Mouse (Mus musculus): Measurements from ENCODE around the gene Uxt.

Uxt gene

DNA sequence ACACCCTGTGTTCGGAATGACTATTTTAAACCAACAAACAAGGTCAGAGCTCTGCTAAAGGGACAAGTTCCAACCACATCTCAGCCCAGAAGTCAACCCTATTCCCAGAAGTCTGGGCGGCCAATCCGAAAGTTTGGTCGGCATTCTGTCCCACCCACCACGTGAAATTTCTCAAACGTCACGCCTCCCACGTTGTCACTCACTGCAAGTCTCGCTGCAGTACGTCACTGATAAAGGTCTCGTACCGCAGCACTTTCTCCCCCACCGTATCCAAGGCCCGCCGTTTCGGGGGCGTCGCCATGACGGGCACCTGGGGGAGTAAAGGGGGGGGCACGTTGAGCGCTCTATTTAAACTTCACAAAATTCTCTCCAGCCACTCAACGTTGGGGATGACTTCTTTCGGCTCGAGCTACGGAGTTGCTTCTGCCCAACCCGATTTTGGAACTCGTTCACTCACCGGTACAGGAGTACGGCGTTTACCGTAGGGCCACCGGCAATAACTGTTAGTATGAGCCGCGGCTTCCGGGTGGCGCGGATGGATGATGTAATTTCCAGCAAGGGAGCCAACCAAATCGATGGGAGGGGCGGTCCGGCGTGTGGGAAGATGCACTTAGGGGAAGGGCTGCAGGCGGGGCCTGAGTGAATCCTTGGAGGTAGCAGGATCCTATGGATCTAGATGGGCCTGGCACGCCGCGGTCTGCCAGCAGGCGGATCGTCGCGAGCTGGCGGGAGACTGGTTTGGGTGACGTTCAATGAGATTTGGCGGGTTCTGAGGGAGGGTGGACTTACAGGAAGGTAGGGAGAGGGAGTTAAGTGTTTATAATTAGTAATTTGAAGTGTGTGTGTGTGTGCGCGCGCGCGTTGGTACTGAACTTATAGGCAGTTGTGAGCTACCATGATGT, at the start of gene Uxt:
TSS of gene Uxt (minus strand) at position 541 of the 902 bp plus-strand sequence.
- peak; percentile 91 for DNase-seq (ENCODE audit: low spot score)

DNA sequence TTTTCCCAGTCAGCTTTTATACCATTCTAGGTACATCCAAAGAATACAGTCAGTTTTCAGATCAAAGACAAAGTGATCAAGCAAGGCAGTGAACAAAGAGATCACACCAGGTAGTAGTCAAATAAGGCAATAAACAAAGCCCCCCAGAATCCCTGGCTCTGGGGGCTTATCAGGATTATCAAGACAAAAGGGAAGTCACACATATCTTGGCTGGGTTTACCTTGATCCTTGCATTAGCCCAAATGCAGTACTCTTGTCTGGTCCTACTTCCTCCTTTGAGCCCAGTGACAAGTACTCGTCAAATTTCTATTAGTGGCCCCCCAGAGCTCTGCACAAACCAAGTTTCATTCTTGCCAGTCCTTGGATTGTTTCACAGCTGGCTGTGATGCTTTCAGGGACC, 19.1 kb upstream of the Uxt start:
- DNase-seq (ENCODE audit: low spot score), result no peak

DNA sequence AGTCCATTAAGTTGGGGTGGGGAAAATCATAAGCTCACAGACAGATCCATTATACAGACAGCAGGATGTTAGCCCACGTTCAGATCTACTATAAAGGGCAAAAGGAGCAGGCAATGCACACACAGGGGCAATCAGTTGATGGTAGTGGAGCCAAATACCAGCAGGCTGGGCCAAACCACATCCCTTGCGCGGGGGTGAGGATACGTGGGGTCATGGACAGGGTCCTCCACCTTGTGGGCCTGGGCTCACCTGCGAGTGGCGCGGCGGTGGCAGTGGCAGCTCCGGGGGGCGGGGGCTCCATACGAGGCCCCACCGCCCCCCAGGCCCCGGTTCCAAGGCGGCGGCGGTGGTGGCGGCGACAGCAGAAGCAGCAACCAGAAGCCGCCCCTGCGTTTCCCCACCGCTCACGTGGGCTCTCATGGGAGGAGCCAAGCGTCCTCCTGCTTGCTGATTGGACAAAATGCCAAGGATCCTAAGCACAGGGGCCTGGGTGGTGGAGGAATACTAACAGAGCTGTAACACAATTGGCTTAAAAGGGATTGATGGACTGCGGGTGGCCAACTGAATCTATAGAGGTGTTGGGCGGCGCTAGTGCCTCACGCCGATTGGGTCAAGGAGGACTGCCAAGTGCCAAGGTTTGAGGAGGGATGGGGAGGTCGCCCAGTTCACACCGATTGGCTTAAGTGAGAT, 11.5 kb downstream of the Uxt start, which contains the start of gene Elk1:
TSS of gene Elk1 (minus strand) at position 418 of the 690 bp plus-strand sequence.
- peak; percentile 91 for DNase-seq (ENCODE audit: low spot score)

DNA sequence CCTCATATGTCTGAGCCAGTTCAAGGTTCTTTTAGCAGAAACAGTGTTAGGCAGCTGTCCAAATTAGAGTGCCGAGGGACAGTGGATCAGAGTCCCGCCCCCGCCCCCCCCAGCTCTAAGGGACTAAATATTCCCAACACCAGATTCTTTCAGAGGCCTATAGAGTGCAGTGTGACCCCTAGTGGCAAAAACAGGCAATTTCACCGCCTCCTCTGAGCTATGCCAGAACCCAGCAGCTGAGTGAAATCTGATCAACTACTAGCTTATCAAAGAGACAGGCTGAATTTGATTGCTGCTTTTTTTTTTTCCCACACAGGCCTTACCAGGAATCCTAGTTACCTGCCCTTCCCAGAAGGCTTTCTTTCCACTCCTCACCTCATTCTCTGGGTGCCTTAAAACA, 15.8 kb downstream of the Uxt start:
- peak; percentile 55 for DNase-seq (ENCODE audit: low spot score)

DNA sequence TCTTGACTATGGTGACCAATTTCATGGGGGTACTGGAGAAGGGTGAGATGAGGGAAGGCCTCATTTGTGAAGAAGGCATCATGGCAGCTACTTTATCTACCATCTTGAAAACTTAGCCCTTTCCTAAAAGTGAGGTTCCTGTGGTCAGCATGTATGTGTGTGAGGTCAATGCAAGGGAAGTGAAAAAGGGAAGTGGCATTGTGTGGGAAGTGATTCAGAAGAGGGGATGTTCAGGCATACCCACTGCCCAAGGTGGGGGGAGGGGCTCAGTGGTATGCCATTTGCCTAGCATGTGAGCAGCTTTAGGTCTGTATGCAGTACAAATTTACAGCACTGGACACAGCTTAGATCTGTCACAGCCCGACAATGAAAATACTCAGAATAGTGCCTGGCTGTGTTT, 29.9 kb downstream of the Uxt start:
- DNase-seq (ENCODE audit: low spot score), result no peak

DNA sequence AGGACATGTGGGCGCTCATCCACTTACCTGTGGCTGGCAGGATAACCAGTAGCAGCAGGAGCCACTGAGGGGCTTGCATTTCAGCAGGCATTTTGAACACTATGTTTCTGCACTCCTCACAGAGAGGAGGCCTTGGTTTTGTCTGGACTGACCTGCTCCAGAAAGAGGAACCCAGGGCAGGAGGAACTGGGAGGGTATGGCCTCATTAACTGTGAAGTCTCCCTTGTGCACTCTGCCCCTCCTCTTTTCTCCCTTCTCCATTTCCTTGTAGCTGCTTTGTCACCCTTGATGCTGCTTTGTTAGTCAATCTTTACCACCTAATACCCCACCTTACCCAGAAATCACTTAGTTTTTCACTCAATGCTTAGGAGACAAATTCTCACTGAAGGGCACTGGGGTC, 30.5 kb downstream of the Uxt start, which contains the start of gene Cfp:
TSS of gene Cfp (minus strand) at position 192 of the 400 bp plus-strand sequence.
- DNase-seq (ENCODE audit: low spot score), result no peak

DNA sequence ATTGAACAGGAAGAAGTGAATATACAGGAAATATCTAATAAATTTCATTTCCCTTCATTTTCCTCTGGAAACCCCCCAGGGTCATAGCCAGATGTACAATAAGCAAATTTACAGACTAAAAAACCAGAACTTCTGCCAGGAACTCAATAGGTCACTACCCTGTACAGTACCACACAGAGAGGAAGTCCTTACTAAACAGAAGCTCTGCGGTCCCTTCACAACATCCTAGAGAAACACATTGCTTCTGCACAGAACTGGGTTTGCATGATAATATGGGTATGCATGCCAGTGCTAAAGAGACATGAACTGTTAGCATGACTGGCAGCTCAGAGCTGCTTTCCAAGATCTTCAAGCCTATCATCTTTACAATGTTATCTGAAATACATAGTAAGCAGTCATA, 32.0 kb downstream of the Uxt start:
- no peak for DNase-seq (ENCODE audit: low spot score)

DNA sequence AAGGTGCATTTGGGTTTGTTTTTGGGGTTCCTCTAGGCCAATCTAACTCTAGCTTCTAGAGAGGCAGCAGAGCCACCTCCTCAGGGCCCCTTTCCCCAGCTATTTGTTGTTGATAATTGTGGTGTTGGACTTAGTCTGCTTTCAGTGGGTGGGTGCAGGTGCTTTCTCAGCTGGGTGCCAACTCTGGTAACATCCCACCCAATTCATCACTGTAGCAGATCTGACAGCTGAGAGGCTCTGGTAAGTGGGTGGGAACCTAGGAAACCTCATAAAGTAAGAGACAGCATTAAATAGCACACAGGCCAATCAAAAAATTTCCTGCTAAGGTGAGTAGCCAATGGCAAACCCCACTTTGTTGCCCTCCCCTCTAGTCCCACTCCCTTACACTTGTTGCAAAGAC, 36.8 kb downstream of the Uxt start:
- no peak for DNase-seq (ENCODE audit: low spot score)

DNA sequence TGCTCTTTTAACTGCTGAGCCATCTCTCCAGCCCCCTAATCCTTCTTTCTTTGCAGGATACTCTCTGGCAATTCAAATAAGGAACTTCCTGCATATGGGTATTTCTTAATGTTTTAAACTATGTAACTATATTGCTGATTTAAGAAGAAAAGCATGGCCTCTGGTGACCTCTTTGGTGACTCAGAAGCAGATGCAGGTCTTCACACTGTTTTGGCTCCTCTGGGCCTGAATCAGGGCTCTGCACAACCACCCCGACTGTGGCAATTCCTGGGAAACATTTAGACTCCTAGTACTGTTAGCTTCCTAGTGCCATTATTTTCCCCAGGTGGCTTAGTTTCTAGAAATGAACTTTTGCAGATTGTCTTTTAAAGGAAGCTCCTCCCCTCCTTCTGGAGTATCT, 38.3 kb downstream of the Uxt start:
- no peak for DNase-seq (ENCODE audit: low spot score)

DNA sequence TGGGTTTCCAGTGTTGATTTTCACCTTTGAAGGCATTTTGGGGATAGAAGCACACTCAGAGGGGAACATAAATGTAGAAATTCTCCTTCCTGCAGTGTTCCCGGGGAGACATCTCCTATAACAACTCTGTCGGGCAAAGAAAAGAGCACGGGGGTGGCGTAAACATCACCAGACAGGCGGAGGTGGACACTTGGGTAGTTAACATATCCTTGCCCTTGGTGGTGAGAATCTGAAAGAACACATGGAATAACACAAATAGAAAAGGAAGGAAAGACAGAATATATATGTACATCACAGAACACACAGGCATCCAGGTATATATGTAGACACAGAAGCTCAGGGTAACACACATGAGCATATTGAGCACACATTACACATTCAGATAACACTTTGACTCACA, 40.5 kb downstream of the Uxt start:
- DNase-seq (ENCODE audit: low spot score), result no peak

DNA sequence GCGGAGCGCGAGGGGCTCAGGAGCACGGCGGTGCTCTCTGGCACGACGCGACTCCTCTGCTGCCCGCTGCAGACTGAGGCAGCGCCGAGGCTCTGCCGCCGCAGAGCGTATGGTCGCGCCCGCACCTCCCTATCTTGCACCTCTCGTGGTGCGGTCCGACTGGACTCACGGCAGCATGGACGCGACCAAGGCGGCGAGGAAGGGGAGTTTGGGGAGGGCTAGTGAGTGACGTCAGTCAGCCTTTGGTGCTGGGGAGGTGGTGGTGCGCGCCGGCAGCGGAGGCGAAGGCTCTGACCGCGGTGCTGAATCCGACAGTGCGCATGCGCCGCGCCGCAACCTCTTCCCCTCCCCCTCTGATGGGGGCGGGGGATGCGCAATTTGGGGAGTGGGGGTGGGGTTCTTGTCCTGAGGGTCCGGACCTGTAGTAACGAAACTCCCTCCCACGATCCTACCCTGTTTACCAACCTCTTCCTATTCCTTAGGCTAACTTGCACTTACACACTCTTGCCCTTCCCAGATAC, 40.9 kb downstream of the Uxt start, which contains the start of gene Syn1:
TSS of gene Syn1 (minus strand) at position 161 of the 521 bp plus-strand sequence.
- DNase-seq (ENCODE audit: low spot score), result peak; percentile 92

DNA sequence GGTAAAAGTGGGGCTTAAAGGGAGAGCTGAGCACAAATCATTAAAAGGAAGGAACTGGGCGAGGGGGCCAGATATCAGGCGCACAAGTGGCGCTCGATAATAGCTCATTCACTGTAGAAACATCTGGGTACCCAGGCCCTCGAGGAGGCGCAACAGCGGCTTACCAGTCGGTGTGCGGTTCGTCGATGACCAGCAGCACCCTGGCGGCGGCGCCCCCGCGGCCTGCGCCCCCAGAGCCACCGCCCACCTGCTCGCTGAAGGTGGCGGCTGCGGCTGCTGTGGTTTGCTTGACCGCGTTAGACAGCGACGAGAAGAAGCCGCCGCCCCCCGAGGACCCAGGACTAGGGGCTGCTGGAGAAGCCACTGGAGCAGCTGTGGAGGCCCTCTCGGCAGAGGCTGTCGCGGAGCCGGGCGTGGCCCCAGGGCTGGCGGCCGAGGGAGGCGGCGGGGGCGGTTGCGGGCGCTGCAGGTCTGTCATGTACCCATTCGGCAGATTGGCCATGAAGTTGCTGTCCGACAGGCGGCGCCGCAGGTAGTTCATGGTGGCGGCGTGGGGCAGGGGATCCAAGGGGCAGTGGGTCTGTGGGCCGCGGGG, 41.5 kb downstream of the Uxt start:
- peak; percentile 30 for DNase-seq (ENCODE audit: low spot score)

DNA sequence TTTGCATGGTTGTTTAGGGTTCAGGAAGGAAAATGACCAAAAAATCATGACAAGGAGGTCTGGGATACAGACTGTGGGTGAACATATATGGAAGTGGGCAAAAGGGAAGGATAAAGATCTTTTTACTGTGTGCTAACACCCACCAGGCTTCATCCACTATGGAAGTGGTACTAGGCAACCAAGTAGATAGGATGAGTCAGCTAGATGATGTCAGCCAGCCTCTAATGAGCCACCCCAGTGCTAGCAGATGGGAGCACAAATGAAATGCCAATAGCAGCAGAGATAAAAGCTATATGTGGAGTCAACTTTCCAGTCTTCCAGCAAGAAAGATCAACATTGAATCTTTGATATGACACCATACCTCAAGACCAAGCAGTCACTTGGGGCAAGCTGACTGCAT, 46.7 kb downstream of the Uxt start:
- DNase-seq (ENCODE audit: low spot score), result peak; percentile 27

DNA sequence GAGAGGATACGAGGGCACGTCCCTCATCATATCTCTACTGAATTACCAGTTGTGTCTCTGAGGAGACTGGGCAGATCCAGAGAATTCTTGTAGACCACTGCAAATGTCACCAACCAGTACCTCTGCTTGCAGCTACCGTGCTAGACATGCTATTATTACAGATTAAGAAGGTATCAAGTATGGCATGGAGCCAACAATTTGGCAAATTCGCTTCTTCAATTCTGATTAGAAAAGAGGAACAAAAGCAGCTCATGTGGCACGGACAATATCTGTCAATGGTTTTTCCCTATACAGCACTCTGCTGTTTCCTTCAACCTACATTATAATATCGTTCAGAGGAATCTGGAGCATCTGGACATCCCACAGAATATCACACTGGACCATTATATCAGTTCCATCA, 48.1 kb downstream of the Uxt start:
- no peak for DNase-seq (ENCODE audit: low spot score)

DNA sequence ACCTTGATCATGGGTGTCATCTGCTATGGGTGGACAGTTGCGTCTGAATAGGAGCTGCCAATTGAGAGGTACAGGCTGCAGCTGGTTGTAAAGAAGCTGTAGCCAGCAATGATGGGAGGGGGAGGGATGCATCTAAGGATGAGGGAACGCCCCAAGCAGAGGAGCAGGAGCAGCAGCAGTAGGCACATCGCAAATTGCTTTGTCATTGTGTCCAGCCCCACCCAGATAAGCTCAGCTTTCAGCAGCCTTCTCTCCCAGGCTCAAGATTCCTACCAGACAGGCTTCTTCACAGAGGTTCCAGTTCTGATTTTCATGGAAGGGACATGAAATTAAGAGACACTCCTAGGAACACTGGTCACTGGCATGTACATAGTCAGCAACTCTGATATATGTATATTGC, 51.7 kb downstream of the Uxt start:
- peak; percentile 15 for DNase-seq (ENCODE audit: low spot score)
